Mouse (Mus musculus): ENCODE results near the gene Zkscan2.

Zkscan2 gene

DNA sequence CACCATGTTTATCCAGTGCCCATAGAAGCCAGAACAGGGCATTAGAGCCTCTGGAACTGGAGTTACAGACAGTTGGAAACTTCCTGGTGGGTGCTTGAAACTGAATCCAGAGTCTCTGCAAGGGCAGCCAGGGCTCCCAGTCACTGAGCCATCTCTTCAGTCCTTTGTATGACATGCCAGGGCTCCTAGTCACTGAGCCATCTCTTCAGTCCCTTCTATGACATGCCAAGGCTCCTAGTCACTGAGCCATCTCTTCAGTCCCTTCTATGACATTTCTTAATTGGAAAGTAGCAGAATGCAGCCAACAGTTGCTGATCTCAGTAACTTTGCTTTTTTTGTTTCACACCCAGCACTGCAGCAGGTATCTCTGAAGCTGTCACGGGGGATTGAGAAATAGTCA, 58.2 kb downstream of the Zkscan2 start:
- DNase-seq (ENCODE audit: low spot score in 2 of 2) = no peak

DNA sequence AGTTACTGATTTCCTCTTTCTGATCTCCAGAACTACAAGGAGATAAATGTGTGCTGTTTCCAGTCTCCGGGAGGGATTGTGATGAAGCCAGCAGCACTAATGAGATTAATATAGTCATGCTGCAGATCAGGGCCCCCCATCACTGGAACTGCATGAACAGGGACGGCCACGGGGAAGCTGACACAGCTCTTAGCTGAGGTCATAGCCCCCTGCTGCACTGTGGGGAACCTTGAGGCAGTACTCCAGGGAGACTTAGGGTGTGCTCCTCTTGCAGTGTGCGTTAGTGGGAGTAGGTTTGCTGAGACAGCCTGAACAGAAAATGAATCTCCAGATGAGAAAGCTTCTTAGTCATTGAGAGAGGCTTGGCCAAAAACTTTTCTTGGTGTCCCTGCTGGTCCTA, 69.0 kb downstream of the Zkscan2 start:
- no peak for DNase-seq (ENCODE audit: low spot score in 2 of 2)

GRCm38 (mm10) chr7:123430411-123430705, 69.9 kb downstream of the Zkscan2 start:
- DNase-seq (ENCODE audit: low spot score in 2 of 2) = no peak

GRCm38 (mm10) chr7:123429624-123430410, 70.4 kb downstream of the Zkscan2 start:
- DNase-seq (ENCODE audit: low spot score in 2 of 2) = peak; percentile 13 to 19
